Mouse (Mus musculus) layer of hippocampus, adult 18-20 months (tissue): Measurements from ENCODE around the gene Nipal3. TPM values are rescaled to one million over a fixed set of nuclear protein-coding genes. Genes with fewer than 3 reads are reported as not detected.

Source experiments
- DNase-seq, 2 experiments: peaks; one replicate each; pipeline ENCODE4 v3.0.0; 2022; ENCODE audit warnings: low spot score in 2 of 2
- long read RNA-seq: library from polyadenylated mRNA; stranded (forward); transcript quantifications from one replicate; pipeline ENCODE4 v2.0.0, GENCODE M21; 2021
- total RNA-seq, 2 experiments: library from RNA; stranded (reverse); gene quantifications; 2 replicates each; pipeline ENCODE4 v1.2.3; 2021

The Nipal3 gene
- total RNA-seq: 10 to 100 TPM; 87.9 to 89.0 TPM
- long read RNA-seq, full-length matches to known transcripts: 2 of 42 reads
- long read RNA-seq, partial matches to known transcripts: 2 of 42 reads
- long read RNA-seq, other reads (novel, unspliced or antisense): 38 of 42 reads

GRCm38 (mm10) chr4:135494521-135495396, at the start of gene Nipal3, which contains the start of gene Stpg1:
Gene Nipal3 (minus strand): TSS chr4:135495038.
Gene Stpg1 (plus strand): TSS chr4:135494790.
- peak; percentile 81 to 91 for DNase-seq

DNA sequence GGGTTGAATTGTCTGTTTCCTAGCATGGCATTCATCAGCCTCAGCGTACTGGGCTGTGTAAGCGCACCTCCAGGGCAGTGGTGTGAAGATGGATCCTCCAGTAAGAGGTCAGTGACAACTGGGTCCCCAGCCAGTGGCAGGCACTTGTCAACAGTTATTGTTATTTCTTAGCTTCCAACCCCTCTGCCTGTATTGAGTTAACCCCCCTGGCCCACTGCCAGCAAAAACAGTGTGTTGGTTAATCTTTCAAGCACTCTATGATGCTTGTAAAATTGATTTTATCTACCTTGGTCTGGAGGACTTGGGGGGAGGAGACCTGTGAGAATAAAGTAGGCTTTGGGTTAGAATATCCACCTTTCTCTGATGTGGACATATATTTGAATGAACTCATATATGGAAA, 49.4 kb upstream of the Nipal3 start:
- DNase-seq: no peak

- no peak for DNase-seq
These were observed 45.2 kb upstream of the Nipal3 start for GRCm38 (mm10) chr4:135540057-135540456.

DNA sequence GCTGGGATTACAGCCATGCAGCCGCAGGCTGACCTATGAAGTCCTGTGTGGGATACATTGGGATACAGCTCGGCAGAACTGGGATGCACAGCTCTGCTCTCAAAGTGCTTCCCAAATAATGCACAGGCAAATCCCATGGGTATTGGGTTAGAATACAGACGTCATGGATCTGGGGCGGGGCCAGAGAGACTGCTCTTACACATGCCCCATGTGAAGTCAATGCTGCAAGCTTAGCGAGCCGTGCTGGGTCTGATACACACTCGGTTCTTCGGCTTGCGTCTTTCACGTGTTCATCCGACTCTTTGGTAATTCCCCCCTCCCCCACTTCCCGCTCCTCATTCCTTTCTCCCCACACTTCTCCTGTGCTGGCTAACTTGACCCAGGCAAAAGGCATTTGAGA, 44.2 kb upstream of the Nipal3 start:
- no peak for DNase-seq

- no peak for DNase-seq
These were observed 40.2 kb upstream of the Nipal3 start for GRCm38 (mm10) chr4:135535021-135535420.

DNA sequence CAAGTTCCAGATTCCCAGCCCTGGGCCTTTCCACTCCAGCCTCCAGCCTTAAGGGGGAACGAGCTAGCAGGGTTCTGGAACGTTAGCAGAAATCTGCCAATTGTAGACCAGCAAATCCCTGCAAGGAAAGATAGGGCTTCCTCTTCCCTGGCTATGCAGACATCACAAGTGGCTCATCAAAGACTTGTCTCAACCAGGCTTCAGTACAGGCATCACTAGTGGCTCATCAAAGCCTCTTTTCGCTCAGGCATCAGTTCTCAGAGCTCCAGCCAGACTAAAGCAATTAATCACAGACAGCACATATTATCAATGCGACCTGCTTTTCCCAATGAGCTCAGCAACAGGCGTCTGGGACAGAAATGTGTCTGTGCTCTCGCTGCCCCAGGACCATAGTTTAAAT, 38.2 kb upstream of the Nipal3 start:
- DNase-seq: no peak

- no peak for DNase-seq
These were observed 37.2 kb upstream of the Nipal3 start for GRCm38 (mm10) chr4:135531771-135532613.

GRCm38 (mm10) chr4:135531236-135531635, 36.4 kb upstream of the Nipal3 start:
- peak; percentile 25 to 74 for DNase-seq

GRCm38 (mm10) chr4:135530270-135530669, 35.4 kb upstream of the Nipal3 start:
- no peak for DNase-seq

- DNase-seq: no peak
These were observed 31.3 kb upstream of the Nipal3 start for GRCm38 (mm10) chr4:135526039-135526710.

- DNase-seq: no peak
These were observed 30.2 kb upstream of the Nipal3 start for GRCm38 (mm10) chr4:135525057-135525456.

GRCm38 (mm10) chr4:135523939-135524338, 29.1 kb upstream of the Nipal3 start:
- no peak for DNase-seq

DNA sequence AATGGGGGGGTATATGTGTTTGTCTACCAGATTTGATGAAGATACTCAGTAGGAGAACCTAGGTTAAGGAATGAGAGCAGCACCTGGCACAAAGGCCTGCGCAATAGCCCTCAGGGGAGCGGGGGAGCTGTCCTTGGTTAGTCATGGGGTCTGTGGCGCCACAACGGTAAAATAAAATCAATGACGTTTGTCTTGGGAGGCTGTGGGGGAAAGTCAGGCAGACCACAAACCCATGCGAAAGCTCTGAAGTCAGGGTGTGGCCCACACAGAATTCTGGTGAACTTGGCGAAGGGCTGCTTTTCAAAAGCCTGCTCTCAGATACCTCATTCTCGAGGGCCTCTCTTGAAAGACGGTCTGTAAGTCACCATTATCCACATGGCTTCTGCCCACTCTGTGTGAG, 25.6 kb upstream of the Nipal3 start:
- DNase-seq: no peak

DNA sequence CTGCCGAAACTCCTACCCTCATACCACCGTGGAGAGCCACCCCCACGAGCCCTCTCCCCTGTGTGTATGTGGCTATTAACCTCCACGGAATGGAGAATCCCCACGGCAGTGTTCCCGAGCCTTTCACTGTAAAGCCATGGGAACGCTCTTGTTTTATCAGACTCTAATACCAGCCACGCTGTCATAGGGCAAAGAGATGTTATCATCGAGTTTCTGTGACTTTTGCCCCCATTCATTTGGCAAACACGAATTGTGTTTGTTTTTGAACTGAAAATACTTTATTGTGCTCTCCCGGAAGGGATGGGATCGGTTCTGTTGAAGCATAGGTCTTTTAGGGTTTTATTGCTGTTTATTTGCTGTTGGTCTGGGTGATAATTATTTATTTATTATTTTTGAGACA, 23.3 kb upstream of the Nipal3 start:
- DNase-seq: no peak

DNA sequence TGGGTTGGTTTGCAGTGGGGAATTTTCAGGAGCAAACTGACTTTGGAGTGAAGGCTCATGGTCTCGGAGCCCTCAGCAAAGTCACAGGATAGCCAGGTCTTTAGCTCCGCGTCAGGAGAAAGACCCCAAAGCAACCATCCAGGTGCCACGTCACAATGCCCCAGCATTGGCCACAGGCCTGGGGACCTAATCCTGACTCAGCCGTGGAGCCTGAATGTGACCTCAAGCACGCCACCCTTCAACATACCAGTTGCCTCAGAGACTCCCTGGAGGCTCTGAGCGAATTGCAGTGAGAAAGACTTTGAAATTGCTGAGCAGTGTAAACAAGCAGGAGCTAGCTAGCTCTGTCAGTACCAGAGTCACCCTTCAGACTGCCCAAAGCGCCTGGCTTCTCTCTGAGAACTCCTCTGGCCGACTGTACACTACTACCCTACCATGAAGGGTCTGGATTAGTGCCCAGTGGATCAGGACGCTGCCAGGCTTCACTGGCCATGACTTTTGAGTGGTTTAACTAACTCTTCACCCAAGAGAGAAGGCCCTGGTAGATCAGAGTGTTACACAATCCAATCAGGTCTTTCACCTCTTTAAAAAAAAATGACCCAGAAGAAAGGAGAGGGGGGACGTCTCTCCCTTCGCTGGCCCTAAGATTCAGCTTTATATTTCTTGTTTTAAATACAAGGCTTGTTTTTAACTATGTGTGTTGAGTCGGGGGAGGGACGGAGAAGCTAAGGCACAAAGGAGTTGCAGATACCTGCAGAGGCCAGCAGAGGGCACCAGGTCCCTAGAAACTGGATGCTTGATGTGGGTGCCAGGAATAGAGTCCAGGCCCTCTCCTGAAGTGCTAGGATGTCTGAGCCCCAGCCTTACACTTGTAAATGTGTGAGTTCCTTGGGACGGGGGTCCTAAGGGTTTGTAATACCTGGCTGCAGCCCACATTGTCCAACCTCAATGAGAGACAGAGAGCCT, 21.8 kb upstream of the Nipal3 start:
- peak in 1 of 2 experiments; percentile 31 for DNase-seq

GRCm38 (mm10) chr4:135514925-135515324, 20.1 kb upstream of the Nipal3 start:
- no peak for DNase-seq

- no peak for DNase-seq
These were observed 19.0 kb upstream of the Nipal3 start for GRCm38 (mm10) chr4:135513865-135514264.

- no peak for DNase-seq
These were observed 14.7 kb upstream of the Nipal3 start for GRCm38 (mm10) chr4:135509515-135509914.

- peak; percentile 44 to 87 for DNase-seq
These were observed 13.7 kb upstream of the Nipal3 start for GRCm38 (mm10) chr4:135508419-135509039.
